Mouse (Mus musculus): ENCODE results near the gene Gm17402.

- TF ChIP-seq POLR2A (IDR thresholded peaks at IDR 0.05; ENCODE audit: insufficient read length, low read depth) (no peak), USF1 (IDR thresholded peaks at IDR 0.05; ENCODE audit: low read depth) (no peak)
Measured at GRCm38 (mm10) chr3:67352763-67353149, 22.2 kb downstream of the Gm17402 start.
